Mouse (Mus musculus): ENCODE measurements around the gene Krtap22-2.
"Not testable (repeated sequence)": the region's sequence is repeated elsewhere in the genome, so short reads cannot be mapped to it uniquely, and the experiment has no call there.

Krtap22-2 gene

DNA sequence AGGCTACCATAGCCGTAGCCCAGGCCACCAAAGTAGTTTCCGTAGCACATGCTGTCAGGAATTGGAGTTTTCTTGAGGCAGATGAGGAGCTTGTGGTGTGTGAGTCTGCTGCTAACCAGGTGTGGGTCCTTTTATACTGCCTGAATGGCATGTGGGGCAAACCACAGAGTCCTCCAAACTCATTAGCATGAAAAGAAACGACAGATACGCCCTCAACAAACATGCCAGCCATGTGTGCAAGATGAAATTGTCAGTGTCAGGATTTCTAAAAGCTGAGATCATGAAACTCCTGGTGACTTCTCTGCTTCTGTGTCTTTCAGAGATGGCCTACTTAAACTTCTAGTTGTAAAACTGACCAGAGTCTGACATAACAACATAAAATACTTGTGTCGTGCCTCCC is at the start of gene Krtap22-2:
TSS of gene Krtap22-2 (minus strand) at position 101 of the 400 bp plus-strand sequence.
- Histone ChIP-seq H3K27me3 (ENCODE audit: control insufficient read depth, insufficient read depth, low read length, poor library complexity, severe bottlenecking) (no peaks in the 10 kb centered on the region), H3K36me3 (ENCODE audit: control insufficient read depth, insufficient read depth, low read length, poor library complexity, severe bottlenecking) (no peaks in the 10 kb centered on the region)
- DNase-seq (ENCODE audit: low read depth, low spot score) = no peak

DNA sequence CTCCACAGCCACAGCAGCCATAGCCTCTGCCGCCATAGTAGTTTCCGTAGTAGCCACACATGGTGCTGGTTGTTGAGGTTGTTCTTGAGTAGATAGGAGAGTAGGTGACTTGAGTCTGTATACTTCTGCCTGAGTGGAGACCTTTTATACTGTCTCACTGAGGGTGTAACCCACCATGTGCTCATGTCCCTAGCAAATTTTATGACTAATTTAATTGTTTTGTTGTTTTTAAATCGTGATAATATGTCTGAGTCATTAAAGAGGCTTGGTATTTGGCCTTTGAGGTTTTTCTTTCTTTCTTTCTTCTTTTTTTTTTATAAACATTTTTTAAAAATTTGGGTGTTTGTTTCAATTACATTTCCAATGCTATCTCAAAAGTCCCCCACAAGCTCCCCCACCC is 37.2 kb upstream of the Krtap22-2 start, which contains the start of gene Krtap6-5:
TSS of gene Krtap6-5 (minus strand) at position 101 of the 400 bp plus-strand sequence.
- H3K27me3 ChIP-seq (ENCODE audit: control insufficient read depth, insufficient read depth, low read length, poor library complexity, severe bottlenecking) = no peaks in the 10 kb centered on the region
- no peak for DNase-seq (ENCODE audit: low read depth, low spot score)
- H3K36me3 ChIP-seq (ENCODE audit: control insufficient read depth, insufficient read depth, low read length, poor library complexity, severe bottlenecking) = no peaks in the 10 kb centered on the region

DNA sequence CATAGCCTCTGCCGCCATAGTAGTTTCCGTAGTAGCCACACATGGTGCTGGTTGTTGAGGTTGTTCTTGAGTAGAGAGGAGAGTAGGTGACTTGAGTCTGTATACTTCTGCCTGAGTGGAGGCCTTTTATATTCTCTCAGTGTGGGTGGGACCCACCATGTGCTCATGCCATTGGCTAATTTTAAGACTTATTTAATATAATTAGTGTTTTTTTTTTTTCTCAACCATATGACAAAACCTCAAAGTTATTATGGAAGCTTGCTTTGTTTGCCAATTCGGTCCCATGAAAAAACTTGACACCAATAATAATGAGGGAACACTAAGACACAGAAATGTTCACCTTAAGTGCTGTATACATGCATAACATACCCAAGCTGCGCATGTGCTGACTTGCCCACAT is 30.8 kb upstream of the Krtap22-2 start, which contains the start of gene Gm10228:
TSS of gene Gm10228 (minus strand) at position 101 of the 400 bp plus-strand sequence.
- not testable (repeated sequence) for DNase-seq (ENCODE audit: low read depth, low spot score); H3K27me3 ChIP-seq (ENCODE audit: control insufficient read depth, insufficient read depth, low read length, poor library complexity, severe bottlenecking); H3K36me3 ChIP-seq (ENCODE audit: control insufficient read depth, insufficient read depth, low read length, poor library complexity, severe bottlenecking)

DNA sequence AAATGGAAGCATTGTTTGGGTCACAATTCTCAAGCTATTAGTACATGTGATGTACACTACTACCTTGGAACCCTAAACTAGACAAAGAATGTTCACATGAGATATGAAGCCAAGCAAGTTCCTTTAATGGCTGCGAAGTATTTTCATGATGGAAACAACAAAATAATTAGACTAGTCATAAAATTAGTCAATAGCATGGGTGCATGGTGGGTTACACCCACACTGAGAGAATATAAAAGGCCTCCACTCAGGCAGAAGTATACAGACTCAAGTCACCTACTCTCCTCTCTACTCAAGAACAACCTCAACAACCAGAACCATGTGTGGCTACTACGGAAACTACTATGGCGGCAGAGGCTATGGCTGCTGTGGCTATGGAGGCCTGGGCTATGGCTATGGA is 20.8 kb upstream of the Krtap22-2 start, which contains the start of gene Krtap6-1:
TSS of gene Krtap6-1 (plus strand) at position 301 of the 400 bp plus-strand sequence.
- H3K36me3 ChIP-seq (ENCODE audit: control insufficient read depth, insufficient read depth, low read length, poor library complexity, severe bottlenecking); H3K27me3 ChIP-seq (ENCODE audit: control insufficient read depth, insufficient read depth, low read length, poor library complexity, severe bottlenecking); DNase-seq (ENCODE audit: low read depth, low spot score): not testable (repeated sequence)

DNA sequence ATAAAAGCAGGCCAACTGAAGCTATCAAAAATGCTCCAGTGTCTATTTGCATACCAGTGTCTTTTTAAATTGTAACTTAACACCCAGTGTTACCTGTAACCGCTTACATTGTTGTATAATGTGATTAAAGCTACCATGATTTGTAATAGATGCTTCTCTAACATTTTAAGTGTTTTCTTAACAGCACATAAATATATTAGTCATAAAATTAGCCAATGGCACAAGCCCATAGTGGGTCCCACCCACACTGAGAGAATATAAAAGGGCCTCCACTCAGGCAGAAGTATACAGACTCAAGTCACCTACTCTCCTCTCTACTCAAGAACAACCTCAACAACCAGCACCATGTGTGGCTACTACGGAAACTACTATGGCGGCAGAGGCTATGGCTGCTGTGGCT is 4.4 kb upstream of the Krtap22-2 start, which contains the start of gene Gm10229:
TSS of gene Gm10229 (plus strand) at position 301 of the 400 bp plus-strand sequence.
- not testable (repeated sequence) for H3K36me3 ChIP-seq (ENCODE audit: control insufficient read depth, insufficient read depth, low read length, poor library complexity, severe bottlenecking); DNase-seq (ENCODE audit: low read depth, low spot score); H3K27me3 ChIP-seq (ENCODE audit: control insufficient read depth, insufficient read depth, low read length, poor library complexity, severe bottlenecking)

DNA sequence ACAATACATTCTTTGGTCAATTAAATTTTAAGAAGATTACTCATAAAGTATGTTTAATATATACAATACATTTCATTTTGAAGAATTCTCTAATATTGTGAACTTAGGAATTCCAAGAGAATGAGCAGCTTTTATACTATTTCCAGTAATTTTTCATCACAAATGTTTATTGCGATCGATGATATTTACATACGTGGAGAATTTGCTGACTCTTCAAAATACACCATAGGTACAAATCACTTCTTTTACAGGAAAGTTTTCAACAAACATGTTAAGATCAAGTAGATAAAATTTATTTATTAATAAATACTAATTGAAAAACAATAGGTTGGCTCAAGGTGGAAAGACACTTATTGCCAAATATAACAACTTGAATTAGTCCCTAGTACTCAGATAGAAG is 3.4 kb upstream of the Krtap22-2 start:
- no peak for DNase-seq (ENCODE audit: low read depth, low spot score)
- Histone ChIP-seq H3K36me3 (ENCODE audit: control insufficient read depth, insufficient read depth, low read length, poor library complexity, severe bottlenecking) (no peaks in the 10 kb centered on the region), H3K27me3 (ENCODE audit: control insufficient read depth, insufficient read depth, low read length, poor library complexity, severe bottlenecking) (no peaks in the 10 kb centered on the region)

DNA sequence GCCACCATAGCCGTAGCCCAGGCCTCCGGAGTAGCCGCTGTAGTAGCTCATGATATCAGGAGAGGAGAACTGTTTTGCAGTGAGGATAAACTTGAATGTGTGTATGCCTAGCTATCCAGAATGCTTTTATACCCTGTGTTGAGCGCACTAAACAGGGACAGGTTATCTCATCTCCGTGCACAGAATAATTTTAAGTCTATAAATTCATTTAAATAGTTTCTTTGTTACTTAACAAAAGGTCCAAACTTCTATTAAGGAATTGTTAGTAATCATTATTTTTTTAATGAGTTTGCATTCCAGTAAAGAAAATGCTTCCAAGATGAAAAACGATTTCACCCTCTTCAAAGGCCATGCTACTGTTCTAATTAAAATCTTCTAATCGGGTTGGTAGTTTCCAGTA is 47.8 kb downstream of the Krtap22-2 start, which contains the start of gene Krtap16-3:
TSS of gene Krtap16-3 (minus strand) at position 101 of the 400 bp plus-strand sequence.
- DNase-seq (ENCODE audit: low read depth, low spot score) = no peak
- Histone ChIP-seq H3K36me3 (ENCODE audit: control insufficient read depth, insufficient read depth, low read length, poor library complexity, severe bottlenecking) (no peaks in the 10 kb centered on the region), H3K27me3 (ENCODE audit: control insufficient read depth, insufficient read depth, low read length, poor library complexity, severe bottlenecking) (no peaks in the 10 kb centered on the region)

Data from splenic B cell, adult 2 months (primary cell).